Mouse (Mus musculus) embryonic fibroblast, embryonic 13.5 days (primary cell): ENCODE results near the gene Syne3. TPM values are rescaled to one million over a fixed set of nuclear protein-coding genes. Genes with fewer than 3 reads are reported as not detected.

Experiments used
- H3K27ac ChIP-seq: 2 replicates; pipeline ENCODE4 v1.5.1; 2012; ENCODE audit warnings: low read length, control low read depth, inconsistent platforms; ENCODE audit not compliant: insufficient read depth
- H3K4me1 ChIP-seq: 2 replicates; pipeline ENCODE4 v1.6.1; 2011; ENCODE audit warnings: low read length; ENCODE audit not compliant: control insufficient read depth, insufficient read depth
- H3K4me3 ChIP-seq: 2 replicates; pipeline ENCODE4 v1.5.1; 2011; ENCODE audit warnings: mild to moderate bottlenecking, control low read depth, low read length; ENCODE audit not compliant: insufficient read depth
- CTCF ChIP-seq: IDR thresholded peaks from 2 replicates; pipeline ENCODE4 v1.5.1; 2011; ENCODE audit warnings: mild to moderate bottlenecking, control low read depth, low read length, moderate library complexity, borderline replicate concordance; ENCODE audit not compliant: insufficient read depth
- POLR2A ChIP-seq: IDR thresholded peaks from 2 replicates; pipeline ENCODE4 v1.6.1; 2011; ENCODE audit warnings: low read depth, mild to moderate bottlenecking, control low read depth, low read length, moderate library complexity
- polyA plus RNA-seq: library from polyadenylated mRNA; stranded (reverse); fragments of >200 nt; gene quantifications from 2 replicates; pipeline ENCODE4 v1.2.4, GENCODE M21; 2011; ENCODE audit warnings: low read depth; ENCODE audit not compliant: missing spikeins, insufficient read length

The Syne3 gene
- polyA plus RNA-seq, 1 experiment = 15.9 TPM

- no peak overlapping the region for H3K27ac ChIP-seq
- H3K4me1 ChIP-seq = peaks cover 6% of the 10 kb centered on the region
- TF ChIP-seq CTCF (no peak), POLR2A (no peak)
- H3K4me3 ChIP-seq = no peak overlapping the region
These were observed 2.0 kb upstream of the Syne3 start for GRCm38 (mm10) chr12:105011589-105011988.

- TF ChIP-seq CTCF (no peak), POLR2A (no peak; the same call in 1 of the 2 replicates)
- Histone ChIP-seq H3K4me3 (peak overlapping the region; percentile 60; the same call in 1 of the 2 replicates), H3K27ac (no peak overlapping the region), H3K4me1 (peaks cover 8% of the 10 kb centered on the region)
These were observed 693 bp upstream of the Syne3 start for GRCm38 (mm10) chr12:105010213-105010790.

- H3K4me1 ChIP-seq = peaks cover 16% of the 10 kb centered on the region
- peak; percentile 74 for TF ChIP-seq POLR2A
- no peak for TF ChIP-seq CTCF
- peak overlapping the region; percentile 60 for H3K4me3 ChIP-seq
- peak overlapping the region; percentile 62 for H3K27ac ChIP-seq
These were observed 844 bp downstream of the Syne3 start for GRCm38 (mm10) chr12:105008752-105009178.

DNA sequence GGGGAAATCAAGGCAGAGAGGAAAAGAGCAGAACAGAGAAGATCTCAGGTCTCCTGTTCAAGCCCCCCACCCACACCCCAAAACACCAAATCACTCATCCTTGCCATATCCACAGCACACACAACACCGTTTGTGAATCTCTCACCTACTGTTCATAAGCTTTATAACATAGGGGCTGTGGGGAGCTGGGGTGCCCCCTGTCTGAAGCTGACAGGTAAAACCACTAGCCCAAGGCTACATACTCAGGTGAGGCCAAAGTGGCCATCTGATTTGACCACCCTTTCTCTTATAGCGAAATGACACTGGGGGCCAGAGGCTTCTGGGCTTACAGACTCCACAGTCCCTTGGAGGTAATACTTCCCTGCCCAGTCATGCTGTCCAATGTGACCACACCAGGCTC, 1.5 kb downstream of the Syne3 start:
- H3K4me1 ChIP-seq = peaks cover 19% of the 10 kb centered on the region
- peak overlapping the region; percentile 17 for H3K27ac ChIP-seq
- no peak overlapping the region; the same call in 1 of the 2 replicates for H3K4me3 ChIP-seq

GRCm38 (mm10) chr12:105005715-105005972, 4.0 kb downstream of the Syne3 start:
- no peak for TF ChIP-seq POLR2A
- no peak for TF ChIP-seq CTCF
- H3K27ac ChIP-seq = no peak overlapping the region
- H3K4me3 ChIP-seq = no peak overlapping the region
- peaks cover 18% of the 10 kb centered on the region for H3K4me1 ChIP-seq

More for the DNA sequence above, 1.5 kb downstream of the Syne3 start:
- TF ChIP-seq CTCF (no peak), POLR2A (no peak)

GRCm38 (mm10) chr12:105004956-105005714, 4.5 kb downstream of the Syne3 start:
- H3K4me1 ChIP-seq = peaks cover 19% of the 10 kb centered on the region
- H3K27ac ChIP-seq = peak overlapping the region; percentile 35; the same call in 1 of the 2 replicates
- TF ChIP-seq CTCF = no peak
- TF ChIP-seq POLR2A = no peak
- no peak overlapping the region for H3K4me3 ChIP-seq

- Histone ChIP-seq H3K27ac (peak overlapping the region; percentile 58), H3K4me1 (peaks cover 19% of the 10 kb centered on the region), H3K4me3 (no peak overlapping the region)
- no peak for TF ChIP-seq POLR2A
- TF ChIP-seq CTCF = no peak
These were observed 5.9 kb downstream of the Syne3 start for GRCm38 (mm10) chr12:105003715-105004114.

GRCm38 (mm10) chr12:105003158-105003557, 6.5 kb downstream of the Syne3 start:
- TF ChIP-seq POLR2A = no peak
- TF ChIP-seq CTCF = no peak
- Histone ChIP-seq H3K4me1 (peaks cover 19% of the 10 kb centered on the region), H3K27ac (peak overlapping the region; percentile 58), H3K4me3 (no peak overlapping the region)

DNA sequence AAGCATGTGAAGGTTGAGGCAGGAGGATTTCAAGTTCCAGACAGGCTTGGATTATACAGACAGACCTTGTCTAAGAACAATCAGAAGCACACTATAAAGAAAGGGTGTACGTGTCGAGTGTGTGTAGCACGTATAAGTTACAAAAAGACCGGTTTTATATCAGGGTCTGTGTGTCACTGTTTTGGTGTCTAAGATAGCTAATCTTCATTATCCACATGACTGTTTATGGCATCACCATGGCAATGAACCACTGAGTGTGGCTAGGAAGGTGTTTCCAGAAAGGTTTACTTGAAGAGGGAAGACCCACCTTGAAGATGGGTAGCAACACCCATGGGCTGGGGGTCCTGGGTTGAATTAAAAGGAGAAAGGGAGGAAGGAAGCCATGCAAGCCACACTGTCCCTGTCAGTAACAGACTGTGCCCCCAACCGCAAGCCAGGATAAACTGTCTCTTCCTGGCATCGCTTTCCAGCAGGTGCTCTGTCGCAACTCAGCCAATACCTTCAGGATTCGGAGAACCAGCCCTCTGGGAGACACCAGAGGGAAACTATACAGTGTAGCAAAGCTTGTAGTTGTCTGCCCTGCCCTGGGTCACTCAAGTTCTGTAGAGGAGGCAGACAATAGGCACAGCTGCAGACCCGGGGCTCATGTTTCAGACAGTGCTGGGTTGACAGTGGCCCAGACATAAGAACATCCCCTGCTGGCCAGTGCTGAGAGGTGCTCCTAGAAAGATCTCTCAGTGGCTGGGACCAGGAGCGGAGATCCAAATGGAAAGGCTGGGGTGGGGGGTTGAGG, 7.1 kb downstream of the Syne3 start:
- Histone ChIP-seq H3K27ac (no peak overlapping the region), H3K4me3 (no peak overlapping the region), H3K4me1 (peaks cover 19% of the 10 kb centered on the region)
- TF ChIP-seq CTCF = no peak
- no peak for TF ChIP-seq POLR2A

GRCm38 (mm10) chr12:105001317-105001716, 8.3 kb downstream of the Syne3 start:
- H3K4me3 ChIP-seq = no peak overlapping the region
- TF ChIP-seq CTCF = no peak
- no peak for TF ChIP-seq POLR2A
- H3K4me1 ChIP-seq = peaks cover 19% of the 10 kb centered on the region
- peak overlapping the region; percentile 34 for H3K27ac ChIP-seq
